Mouse (Mus musculus): ENCODE results near the gene Tbc1d22a. TPM values are rescaled to one million over a fixed set of nuclear protein-coding genes. Genes with fewer than 3 reads are reported as not detected.

Tbc1d22a gene
- polyA plus RNA-seq, 1 experiment, result 28.1 TPM

DNA sequence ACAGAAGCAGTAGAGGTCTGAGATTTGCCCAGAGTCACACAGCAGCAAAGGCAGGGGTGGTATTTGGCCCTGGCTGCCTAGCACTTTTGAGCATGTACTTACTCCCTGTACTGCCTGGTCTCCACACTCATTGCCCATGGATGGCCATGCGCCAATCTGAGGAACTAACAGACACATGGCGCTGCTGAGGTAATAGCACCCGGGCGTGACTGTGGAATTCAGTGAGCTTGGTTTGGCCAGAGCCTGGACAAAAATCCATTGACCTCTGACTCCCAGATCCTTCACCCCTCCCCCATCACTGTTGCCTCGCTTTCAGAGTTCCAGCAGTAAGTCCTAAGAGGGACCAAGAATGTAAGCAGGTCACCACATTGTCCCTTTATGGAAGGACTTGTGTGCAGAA is 278.4 kb downstream of the Tbc1d22a start:
- Histone ChIP-seq H3K27me3 (ENCODE audit: control insufficient read depth, insufficient read depth, low read length) (no peaks in the 10 kb centered on the region), H3K4me3 (ENCODE audit: extremely low read depth, insufficient read depth, insufficient read length) (no peak overlapping the region), H3K27ac (ENCODE audit: insufficient read depth, low read length) (no peak overlapping the region), H3K4me1 (ENCODE audit: control insufficient read depth, insufficient read depth, insufficient read length) (no peaks in the 10 kb centered on the region), H3K36me3 (ENCODE audit: control insufficient read depth, insufficient read depth, low read length) (no peaks in the 10 kb centered on the region; the same call in 1 of the 2 replicates)
- no peak for DNase-seq (ENCODE audit: low read depth in 1 of 2, low spot score in 2 of 2)
- 93% methylated on average over 5 of the region's 5 CpGs for WGBS
- TF ChIP-seq POLR2A (IDR thresholded peaks at IDR 0.05; ENCODE audit: low read depth, low read length), result no peak
- no peak for TF ChIP-seq CTCF (IDR thresholded peaks at IDR 0.05; ENCODE audit: extremely low read depth, insufficient read depth, insufficient read length, insufficient replicate concordance)

DNA sequence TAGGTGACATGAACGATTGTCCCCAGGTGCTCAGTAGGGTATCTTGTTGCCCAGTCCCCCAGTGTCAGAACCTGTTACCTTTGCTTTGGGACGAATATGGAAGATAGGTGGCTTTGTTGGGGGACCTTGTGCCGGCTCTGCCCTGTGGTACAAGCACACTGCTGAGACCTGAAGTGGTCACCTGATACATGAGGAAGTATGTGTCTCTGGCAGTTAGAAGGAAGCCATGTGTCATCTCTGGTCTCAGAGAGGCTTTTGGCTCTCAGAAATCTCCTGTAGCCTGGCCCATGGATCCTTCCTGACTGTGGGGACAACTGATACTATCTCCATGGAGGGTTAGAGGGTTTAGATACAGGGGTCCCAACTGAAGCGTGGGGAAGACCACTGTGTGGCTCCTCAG is 281.9 kb downstream of the Tbc1d22a start:
- Histone ChIP-seq H3K4me3 (ENCODE audit: extremely low read depth, insufficient read depth, insufficient read length) (no peak overlapping the region), H3K4me1 (ENCODE audit: control insufficient read depth, insufficient read depth, insufficient read length) (no peaks in the 10 kb centered on the region), H3K27me3 (ENCODE audit: control insufficient read depth, insufficient read depth, low read length) (no peaks in the 10 kb centered on the region), H3K27ac (ENCODE audit: insufficient read depth, low read length) (no peak overlapping the region), H3K36me3 (ENCODE audit: control insufficient read depth, insufficient read depth, low read length) (peaks cover 1% of the 10 kb centered on the region; the same call in 1 of the 2 replicates)
- 64% methylated on average over 4 of the region's 4 CpGs for WGBS
- TF ChIP-seq CTCF (IDR thresholded peaks at IDR 0.05; ENCODE audit: extremely low read depth, insufficient read depth, insufficient read length, insufficient replicate concordance) (no peak), POLR2A (IDR thresholded peaks at IDR 0.05; ENCODE audit: low read depth, low read length) (no peak)
- DNase-seq (ENCODE audit: low read depth in 1 of 2, low spot score in 2 of 2), result no peak

DNA sequence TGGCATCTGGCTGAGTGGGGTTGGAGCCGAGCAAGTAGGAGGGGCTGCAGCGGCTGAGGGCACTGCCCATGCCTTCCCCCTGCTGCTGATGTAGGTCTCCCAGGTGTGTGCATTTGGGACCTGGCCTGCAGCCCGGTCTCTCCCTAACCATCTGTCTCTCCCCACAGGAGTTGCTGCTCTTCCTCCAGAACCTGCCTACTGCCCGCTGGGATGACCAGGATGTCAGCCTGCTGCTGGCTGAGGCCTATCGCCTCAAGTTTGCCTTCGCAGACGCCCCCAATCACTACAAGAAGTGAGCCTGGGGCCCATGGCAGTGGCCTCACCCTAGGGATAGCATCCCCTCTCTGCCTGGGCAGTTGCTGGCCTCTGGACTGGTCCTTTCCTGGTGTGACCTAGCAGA is 282.4 kb downstream of the Tbc1d22a start:
- WGBS, result 89% methylated on average over 7 of the region's 7 CpGs
- no peaks in the 10 kb centered on the region for H3K4me1 ChIP-seq (ENCODE audit: control insufficient read depth, insufficient read depth, insufficient read length)

DNA sequence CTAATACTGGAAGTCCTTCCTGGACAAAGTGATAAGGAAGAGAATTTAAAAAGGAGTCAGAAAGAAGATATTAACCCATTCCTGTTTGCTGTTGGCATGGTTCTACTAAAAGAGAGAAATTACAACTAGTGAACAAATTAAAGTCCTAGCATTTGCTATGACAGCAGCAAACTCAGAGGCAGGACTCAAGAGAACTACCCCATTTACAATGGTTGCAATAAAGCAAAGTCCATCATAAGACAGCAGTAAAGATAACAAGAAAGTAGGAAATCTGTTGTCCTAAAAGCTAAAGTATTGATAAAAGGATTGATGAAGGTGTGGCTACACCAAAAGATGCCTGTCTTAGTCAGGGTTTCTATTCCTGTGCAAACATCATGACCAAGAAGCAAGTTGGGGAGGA is 286.3 kb downstream of the Tbc1d22a start:
- no peak overlapping the region for H3K4me3 ChIP-seq (ENCODE audit: extremely low read depth, insufficient read depth, insufficient read length)
- peaks cover 1% of the 10 kb centered on the region; the same call in 1 of the 2 replicates for H3K36me3 ChIP-seq (ENCODE audit: control insufficient read depth, insufficient read depth, low read length)
- no peak overlapping the region for H3K27ac ChIP-seq (ENCODE audit: insufficient read depth, low read length)
- DNase-seq (ENCODE audit: low read depth in 1 of 2, low spot score in 2 of 2), result no peak
- TF ChIP-seq CTCF (IDR thresholded peaks at IDR 0.05; ENCODE audit: extremely low read depth, insufficient read depth, insufficient read length, insufficient replicate concordance), result no peak
- TF ChIP-seq POLR2A (IDR thresholded peaks at IDR 0.05; ENCODE audit: low read depth, low read length), result no peak
- no peaks in the 10 kb centered on the region for H3K4me1 ChIP-seq (ENCODE audit: control insufficient read depth, insufficient read depth, insufficient read length)
- no peaks in the 10 kb centered on the region for H3K27me3 ChIP-seq (ENCODE audit: control insufficient read depth, insufficient read depth, low read length)

More for the DNA sequence above, 282.4 kb downstream of the Tbc1d22a start:
- Histone ChIP-seq H3K27ac (ENCODE audit: insufficient read depth, low read length) (no peak overlapping the region), H3K4me3 (ENCODE audit: extremely low read depth, insufficient read depth, insufficient read length) (no peak overlapping the region), H3K27me3 (ENCODE audit: control insufficient read depth, insufficient read depth, low read length) (no peaks in the 10 kb centered on the region), H3K36me3 (ENCODE audit: control insufficient read depth, insufficient read depth, low read length) (peaks cover 1% of the 10 kb centered on the region; the same call in 1 of the 2 replicates)
- TF ChIP-seq POLR2A (IDR thresholded peaks at IDR 0.05; ENCODE audit: low read depth, low read length) (no peak), CTCF (IDR thresholded peaks at IDR 0.05; ENCODE audit: extremely low read depth, insufficient read depth, insufficient read length, insufficient replicate concordance) (no peak)
- no peak for DNase-seq (ENCODE audit: low read depth in 1 of 2, low spot score in 2 of 2)

DNA sequence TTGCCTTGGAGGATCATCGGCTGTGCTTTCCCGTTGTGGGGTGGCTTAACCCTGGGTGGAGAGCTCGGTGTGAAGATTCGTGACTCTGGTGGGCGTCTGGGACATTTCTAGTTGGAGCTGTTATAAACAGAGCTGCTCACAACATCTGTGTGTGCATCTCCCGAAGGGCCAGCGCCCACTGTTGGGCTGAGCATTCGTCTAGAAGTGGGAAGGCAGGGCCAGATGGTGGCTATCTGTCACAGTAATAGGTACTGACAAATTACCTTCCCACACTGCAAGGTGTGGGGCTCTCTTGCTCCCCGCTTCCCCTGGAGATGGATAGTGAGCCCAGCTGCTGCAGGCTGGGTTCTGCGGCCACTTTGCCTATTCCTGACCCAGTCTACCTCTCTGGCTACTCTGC is 289.2 kb downstream of the Tbc1d22a start:
- no peak overlapping the region for H3K4me3 ChIP-seq (ENCODE audit: extremely low read depth, insufficient read depth, insufficient read length)
- no peak for TF ChIP-seq POLR2A (IDR thresholded peaks at IDR 0.05; ENCODE audit: low read depth, low read length)
- H3K36me3 ChIP-seq (ENCODE audit: control insufficient read depth, insufficient read depth, low read length), result no peaks in the 10 kb centered on the region
- H3K4me1 ChIP-seq (ENCODE audit: control insufficient read depth, insufficient read depth, insufficient read length), result no peaks in the 10 kb centered on the region
- peak in 1 of 2 experiments; percentile 2 for DNase-seq (ENCODE audit: low read depth in 1 of 2, low spot score in 2 of 2)
- H3K27ac ChIP-seq (ENCODE audit: insufficient read depth, low read length), result no peak overlapping the region
- H3K27me3 ChIP-seq (ENCODE audit: control insufficient read depth, insufficient read depth, low read length), result no peaks in the 10 kb centered on the region
- 81% methylated on average over 10 of the region's 10 CpGs for WGBS

DNA sequence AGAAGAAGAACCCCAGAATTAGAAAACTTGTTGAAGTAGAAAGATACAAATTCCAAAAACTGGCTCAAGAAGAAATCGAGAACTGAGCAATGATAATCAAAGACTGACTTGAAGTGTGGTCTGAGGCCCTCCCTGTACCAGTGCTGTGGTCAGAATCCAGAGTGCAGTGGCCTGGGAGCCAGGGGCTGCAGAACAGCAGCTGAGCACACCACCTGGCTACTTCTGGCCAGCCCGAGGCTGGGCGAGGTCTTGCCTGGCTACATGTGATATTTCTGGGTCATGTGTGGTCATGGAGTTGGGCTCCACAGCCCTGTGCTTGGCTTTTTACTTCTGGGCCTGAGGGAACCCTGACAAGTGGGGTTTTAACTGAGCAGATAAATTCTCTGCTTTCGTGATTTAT is 292.4 kb downstream of the Tbc1d22a start:
- no peaks in the 10 kb centered on the region for H3K27me3 ChIP-seq (ENCODE audit: control insufficient read depth, insufficient read depth, low read length)
- H3K4me3 ChIP-seq (ENCODE audit: extremely low read depth, insufficient read depth, insufficient read length), result no peak overlapping the region
- TF ChIP-seq POLR2A (IDR thresholded peaks at IDR 0.05; ENCODE audit: low read depth, low read length) (no peak), CTCF (IDR thresholded peaks at IDR 0.05; ENCODE audit: extremely low read depth, insufficient read depth, insufficient read length, insufficient replicate concordance) (no peak)
- H3K36me3 ChIP-seq (ENCODE audit: control insufficient read depth, insufficient read depth, low read length), result no peaks in the 10 kb centered on the region
- no peak overlapping the region for H3K27ac ChIP-seq (ENCODE audit: insufficient read depth, low read length)
- peak in 1 of 2 experiments; percentile 1 for DNase-seq (ENCODE audit: low read depth in 1 of 2, low spot score in 2 of 2)
- WGBS, result 85% methylated on average over 4 of the region's 4 CpGs
- no peaks in the 10 kb centered on the region for H3K4me1 ChIP-seq (ENCODE audit: control insufficient read depth, insufficient read depth, insufficient read length)

DNA sequence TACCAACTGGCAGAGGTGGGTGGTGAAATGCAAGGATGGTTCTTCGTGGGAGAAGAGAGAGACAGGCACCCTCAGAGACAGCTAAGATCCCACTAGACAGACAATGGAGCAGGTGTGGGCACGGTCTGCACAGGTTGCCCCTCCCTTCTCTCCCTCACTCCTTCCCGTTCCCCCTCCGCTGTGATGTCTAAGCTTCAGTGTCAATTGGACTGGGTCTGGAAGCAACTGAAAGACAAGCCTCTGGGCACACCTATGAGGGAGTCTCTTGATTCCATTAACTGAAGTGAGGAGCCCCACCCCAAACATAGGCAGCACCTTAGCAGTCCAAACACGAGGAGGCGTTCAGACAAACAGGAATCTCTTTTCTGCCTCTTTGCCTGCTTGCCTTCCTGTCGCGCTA is 293.3 kb downstream of the Tbc1d22a start:
- 83% methylated on average over 8 of the region's 8 CpGs for WGBS

More for the DNA sequence above, 293.3 kb downstream of the Tbc1d22a start:
- TF ChIP-seq CTCF (IDR thresholded peaks at IDR 0.05; ENCODE audit: extremely low read depth, insufficient read depth, insufficient read length, insufficient replicate concordance) (no peak), POLR2A (IDR thresholded peaks at IDR 0.05; ENCODE audit: low read depth, low read length) (no peak)
- H3K27me3 ChIP-seq (ENCODE audit: control insufficient read depth, insufficient read depth, low read length), result no peaks in the 10 kb centered on the region
- no peak overlapping the region for H3K27ac ChIP-seq (ENCODE audit: insufficient read depth, low read length)
- H3K4me3 ChIP-seq (ENCODE audit: extremely low read depth, insufficient read depth, insufficient read length), result no peak overlapping the region
- DNase-seq (ENCODE audit: low read depth in 1 of 2, low spot score in 2 of 2), result peak in 1 of 2 experiments; percentile 0
- H3K4me1 ChIP-seq (ENCODE audit: control insufficient read depth, insufficient read depth, insufficient read length), result no peaks in the 10 kb centered on the region
- no peaks in the 10 kb centered on the region for H3K36me3 ChIP-seq (ENCODE audit: control insufficient read depth, insufficient read depth, low read length)

Measured in spleen, adult 2 months (tissue).